Mouse (Mus musculus): ENCODE results near the gene Cenps. TPM values are rescaled to one million over a fixed set of nuclear protein-coding genes. Genes with fewer than 3 reads are reported as not detected.
"Not testable (repeated sequence)": the region's sequence is repeated elsewhere in the genome, so short reads cannot be mapped to it uniquely, and the experiment has no call there.

The Cenps gene
- polyA plus RNA-seq, 1 experiment from 2014 or later = 40.6 TPM

- H3K9me3 ChIP-seq (replicated peaks) = no peaks in the 10 kb centered on the region
- no peak overlapping the region for H3K4me2 ChIP-seq
- ATAC-seq (replicated peaks; ENCODE audit: low FRiP score) = no peak
- 75% methylated on average over 5 of the region's 5 CpGs for WGBS
- no peak overlapping the region for H3K4me3 ChIP-seq (replicated peaks)
- H3K36me3 ChIP-seq = peaks cover 32% of the 10 kb centered on the region
- H3K27me3 ChIP-seq = no peaks in the 10 kb centered on the region
- peaks cover 11% of the 10 kb centered on the region for H3K4me1 ChIP-seq
- H3K9ac ChIP-seq = no peak overlapping the region
- no peak overlapping the region for H3K27ac ChIP-seq
Observed at GRCm38 (mm10) chr4:149133395-149133794, 4.0 kb downstream of the Cenps start.

- Histone ChIP-seq H3K4me2 (no peak overlapping the region), H3K4me1 (peaks cover 11% of the 10 kb centered on the region), H3K4me3 (replicated peaks) (no peak overlapping the region), H3K36me3 (peaks cover 47% of the 10 kb centered on the region), H3K27me3 (no peaks in the 10 kb centered on the region), H3K9ac (no peak overlapping the region), H3K9me3 (replicated peaks) (no peaks in the 10 kb centered on the region), H3K27ac (no peak overlapping the region)
- WGBS = 80% methylated on average over 21 of the region's 21 CpGs
- no peak for ATAC-seq (replicated peaks; ENCODE audit: low FRiP score)
Observed at GRCm38 (mm10) chr4:149131789-149132565, 5.5 kb downstream of the Cenps start.

GRCm38 (mm10) chr4:149131021-149131752 lies 6.2 kb downstream of the Cenps start:
- ATAC-seq (replicated peaks; ENCODE audit: low FRiP score) = no peak
- WGBS = 91% methylated on average over 23 of the region's 23 CpGs
- Histone ChIP-seq H3K27me3 (no peaks in the 10 kb centered on the region), H3K4me1 (peaks cover 11% of the 10 kb centered on the region), H3K36me3 (peaks cover 52% of the 10 kb centered on the region), H3K4me3 (replicated peaks) (no peak overlapping the region), H3K9ac (no peak overlapping the region), H3K9me3 (replicated peaks) (no peaks in the 10 kb centered on the region), H3K27ac (no peak overlapping the region), H3K4me2 (no peak overlapping the region)

DNA sequence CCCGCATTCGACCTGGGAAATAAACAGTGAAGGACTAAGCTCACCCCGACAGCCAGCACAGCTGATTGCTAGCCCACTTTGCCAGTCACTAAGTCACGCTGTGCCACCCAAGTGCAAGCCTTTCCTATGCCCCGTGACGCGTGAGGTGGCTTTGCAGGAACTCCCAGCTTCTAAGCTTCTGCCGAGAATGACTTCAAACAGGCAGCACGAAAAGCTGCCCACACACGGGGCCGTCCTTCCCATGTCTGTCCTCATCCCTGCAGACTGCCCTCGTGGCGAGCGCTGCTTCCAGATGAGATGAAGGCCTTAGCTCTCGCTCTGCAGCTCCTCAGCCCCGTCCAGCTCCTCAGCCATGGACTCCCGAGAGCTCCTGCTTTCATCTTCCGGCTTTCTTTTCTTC lies 9.0 kb downstream of the Cenps start:
- Histone ChIP-seq H3K4me3 (replicated peaks) (no peak overlapping the region), H3K27ac (no peak overlapping the region), H3K9me3 (replicated peaks) (no peaks in the 10 kb centered on the region), H3K4me1 (peaks cover 12% of the 10 kb centered on the region), H3K4me2 (no peak overlapping the region), H3K27me3 (no peaks in the 10 kb centered on the region), H3K9ac (no peak overlapping the region), H3K36me3 (peaks cover 52% of the 10 kb centered on the region)
- WGBS = 85% methylated on average over 18 of the region's 18 CpGs
- ATAC-seq (replicated peaks; ENCODE audit: low FRiP score) = no peak

GRCm38 (mm10) chr4:149126663-149127062 lies 10.8 kb downstream of the Cenps start, which contains the start of gene Cort:
Cort (minus strand) TSS chr4:149126763.
- Histone ChIP-seq H3K4me2 (no peak within 1 kb of the TSS), H3K27me3 (no peaks in the 10 kb centered on the region), H3K4me1 (peaks cover 12% of the 10 kb centered on the region), H3K36me3 (peaks cover 50% of the 10 kb centered on the region), H3K9me3 (replicated peaks) (no peaks in the 10 kb centered on the region), H3K27ac (peak within 1 kb of the TSS; percentile 19; the same call in 1 of the 2 replicates), H3K9ac (no peak within 1 kb of the TSS), H3K4me3 (replicated peaks) (no peak within 1 kb of the TSS)
- ATAC-seq (replicated peaks; ENCODE audit: low FRiP score) = no peak
- WGBS = 81% methylated on average over 11 of the region's 11 CpGs

GRCm38 (mm10) chr4:149126115-149126509 lies 11.3 kb downstream of the Cenps start:
- peaks cover 12% of the 10 kb centered on the region for H3K4me1 ChIP-seq
- no peaks in the 10 kb centered on the region for H3K27me3 ChIP-seq
- no peak overlapping the region for H3K4me2 ChIP-seq
- no peak overlapping the region for H3K4me3 ChIP-seq (replicated peaks)
- peaks cover 44% of the 10 kb centered on the region for H3K36me3 ChIP-seq
- WGBS = 48% methylated on average over 6 of the region's 6 CpGs
- no peak overlapping the region for H3K9ac ChIP-seq
- peak overlapping the region; percentile 19; the same call in 1 of the 2 replicates for H3K27ac ChIP-seq
- H3K9me3 ChIP-seq (replicated peaks) = no peaks in the 10 kb centered on the region
- ATAC-seq (replicated peaks; ENCODE audit: low FRiP score) = peak; percentile 61; the same call in 1 of the 2 replicates

DNA sequence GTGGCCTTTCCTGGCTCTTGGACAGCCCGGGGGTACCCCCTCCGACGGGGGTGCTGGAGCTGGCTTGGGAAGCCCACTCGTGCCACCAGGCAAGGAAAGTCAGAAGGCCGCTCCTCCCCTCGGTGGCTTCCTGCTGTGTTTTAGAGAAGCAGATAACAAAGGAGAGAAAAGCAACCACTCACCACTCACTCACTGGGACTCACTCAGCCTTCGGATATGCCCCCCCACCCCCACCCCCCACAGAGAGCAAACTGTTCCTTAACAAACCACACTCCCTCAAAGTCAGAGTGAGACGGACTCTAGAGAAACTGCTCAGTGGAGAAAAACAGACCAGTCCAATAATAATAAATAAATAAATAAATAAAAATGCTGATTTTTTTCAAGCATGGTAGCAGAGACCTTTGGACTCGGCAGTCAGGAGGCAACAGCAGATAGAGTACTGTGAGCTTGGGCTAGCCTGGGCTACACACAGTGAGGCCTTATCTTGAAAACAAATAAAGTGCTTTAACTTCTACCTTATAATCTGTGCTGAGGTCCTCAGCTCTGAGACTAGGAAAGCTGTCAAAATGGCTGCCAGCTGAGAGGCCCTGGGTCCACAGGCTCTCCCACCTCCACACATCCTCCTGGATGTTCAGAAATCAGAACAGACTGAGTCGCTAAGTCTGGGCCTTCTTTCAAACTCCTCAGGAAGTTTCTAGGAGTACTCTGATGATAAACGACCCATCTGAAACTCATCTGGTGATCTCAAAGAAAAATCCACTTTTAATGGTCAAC lies 11.9 kb downstream of the Cenps start:
- H3K36me3 ChIP-seq = peaks cover 38% of the 10 kb centered on the region
- peaks cover 12% of the 10 kb centered on the region for H3K4me1 ChIP-seq
- no peak overlapping the region for H3K4me3 ChIP-seq (replicated peaks)
- H3K27ac ChIP-seq = no peak overlapping the region
- WGBS = 65% methylated on average over 11 of the region's 11 CpGs
- no peak overlapping the region for H3K4me2 ChIP-seq
- H3K9me3 ChIP-seq (replicated peaks) = no peaks in the 10 kb centered on the region
- no peak overlapping the region for H3K9ac ChIP-seq
- no peaks in the 10 kb centered on the region for H3K27me3 ChIP-seq
- ATAC-seq (replicated peaks; ENCODE audit: low FRiP score) = 0 out of 2 replicates have a peak, but pooled peaks have one; percentile 12

DNA sequence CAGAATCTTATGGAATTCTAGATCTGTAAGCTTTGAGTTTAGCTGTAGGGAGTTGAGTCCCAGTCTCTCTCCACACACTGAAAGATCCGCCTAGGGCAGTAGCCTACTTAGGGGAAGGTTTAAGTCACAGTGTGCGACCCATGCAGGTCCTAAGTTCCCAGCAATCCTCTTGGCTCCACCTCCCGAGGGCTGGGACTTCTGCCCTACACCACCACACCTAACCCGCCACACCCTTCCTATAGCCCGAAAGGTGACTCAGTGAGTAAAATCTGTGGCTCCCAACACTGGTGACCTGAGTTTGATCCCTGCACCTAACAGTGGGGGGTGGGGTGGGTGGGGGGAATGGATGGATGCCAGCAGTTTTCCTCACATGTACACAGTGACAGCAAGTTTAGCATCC lies 14.0 kb downstream of the Cenps start:
- H3K4me3 ChIP-seq (replicated peaks) = no peak overlapping the region
- H3K36me3 ChIP-seq = peaks cover 20% of the 10 kb centered on the region
- WGBS = 82% methylated on average over 5 of the region's 5 CpGs
- H3K27me3 ChIP-seq = no peaks in the 10 kb centered on the region
- H3K4me2 ChIP-seq = no peak overlapping the region
- H3K9ac ChIP-seq = no peak overlapping the region
- H3K9me3 ChIP-seq (replicated peaks) = no peaks in the 10 kb centered on the region
- peaks cover 12% of the 10 kb centered on the region for H3K4me1 ChIP-seq
- ATAC-seq (replicated peaks; ENCODE audit: low FRiP score) = no peak
- H3K27ac ChIP-seq = no peak overlapping the region

GRCm38 (mm10) chr4:149119978-149120562 lies 17.4 kb downstream of the Cenps start:
- not testable (repeated sequence) for H3K27me3 ChIP-seq; H3K27ac ChIP-seq; H3K4me3 ChIP-seq (replicated peaks); ATAC-seq (replicated peaks; ENCODE audit: low FRiP score); H3K4me1 ChIP-seq; H3K36me3 ChIP-seq; H3K9ac ChIP-seq; H3K4me2 ChIP-seq; H3K9me3 ChIP-seq (replicated peaks)
- 87% methylated on average over 12 of the region's 12 CpGs for WGBS

GRCm38 (mm10) chr4:149103875-149104561 lies 33.4 kb downstream of the Cenps start, which contains the start of gene Dffa:
Dffa (plus strand) TSS chr4:149104146.
- no peaks in the 10 kb centered on the region for H3K27me3 ChIP-seq
- no peak within 1 kb of the TSS; the same call in 1 of the 2 replicates for H3K27ac ChIP-seq
- H3K4me3 ChIP-seq (replicated peaks) = peak within 1 kb of the TSS; percentile 63
- under 1% methylated on average over 35 of the region's 35 CpGs for WGBS
- H3K4me1 ChIP-seq = peaks cover 12% of the 10 kb centered on the region
- ATAC-seq (replicated peaks; ENCODE audit: low FRiP score) = peak; percentile 81
- no peaks in the 10 kb centered on the region for H3K9me3 ChIP-seq (replicated peaks)
- peak within 1 kb of the TSS; percentile 77 for H3K9ac ChIP-seq
- H3K36me3 ChIP-seq = peaks cover 26% of the 10 kb centered on the region
- peak within 1 kb of the TSS; percentile 80 for H3K4me2 ChIP-seq

- no peak overlapping the region for H3K4me2 ChIP-seq
- peaks cover 5% of the 10 kb centered on the region for H3K36me3 ChIP-seq
- ATAC-seq (replicated peaks; ENCODE audit: low FRiP score) = no peak
- H3K27ac ChIP-seq = no peak overlapping the region
- no peaks in the 10 kb centered on the region for H3K27me3 ChIP-seq
- no peak overlapping the region for H3K9ac ChIP-seq
- peaks cover 31% of the 10 kb centered on the region for H3K4me1 ChIP-seq
- no peak overlapping the region for H3K4me3 ChIP-seq (replicated peaks)
- 81% methylated on average over 3 of the region's 3 CpGs for WGBS
- no peaks in the 10 kb centered on the region for H3K9me3 ChIP-seq (replicated peaks)
Observed at GRCm38 (mm10) chr4:149101456-149101855, 36.0 kb downstream of the Cenps start.

Data from kidney, embryonic 15.5 days (tissue).